Mouse (Mus musculus): ENCODE results near the gene Sugp2. TPM values are rescaled to one million over a fixed set of nuclear protein-coding genes. Genes with fewer than 3 reads are reported as not detected.

Sugp2 gene
- total RNA-seq, 1 experiment from 2014 or later = 31.5 TPM

DNA sequence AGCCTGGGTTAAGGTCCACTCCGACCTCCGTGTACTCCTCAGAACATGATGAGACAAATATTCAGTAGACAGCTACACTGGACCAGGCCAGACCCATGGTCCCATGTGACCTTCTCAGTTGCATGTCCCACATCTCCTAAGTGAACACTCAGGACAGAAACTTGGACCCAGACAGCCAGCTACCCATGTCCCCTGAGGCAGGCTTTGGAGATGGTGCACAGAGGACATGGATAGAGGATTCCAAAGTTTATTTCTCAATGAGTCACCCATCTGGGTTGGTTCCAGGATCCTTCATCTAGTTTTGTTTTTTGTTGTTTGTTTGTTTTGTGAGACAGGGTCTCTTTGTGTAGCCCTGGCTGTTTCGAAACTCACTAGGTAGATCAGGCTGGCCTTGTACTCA is 13.1 kb upstream of the Sugp2 start:
- peak; percentile 44 for DNase-seq

DNA sequence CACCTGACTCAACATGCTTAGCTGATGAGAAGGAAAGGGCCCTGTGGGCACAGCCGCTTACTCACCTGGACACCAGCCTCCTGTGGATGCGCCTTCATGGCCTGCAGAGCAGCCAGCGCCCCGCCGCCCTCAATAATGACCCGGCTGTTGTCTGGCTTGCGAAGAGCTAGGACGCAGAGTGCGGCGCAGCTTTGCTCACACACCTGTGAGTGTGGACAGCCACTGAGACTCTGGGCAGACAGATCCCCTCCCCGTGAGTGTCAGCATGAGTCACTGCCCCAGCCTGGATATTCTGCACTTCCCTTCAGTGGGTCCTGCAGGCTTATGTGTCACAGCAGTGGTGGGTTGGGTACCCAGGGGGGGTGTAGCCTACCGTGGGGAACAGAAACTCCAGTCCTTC is 12.0 kb upstream of the Sugp2 start:
- DNase-seq = no peak

DNA sequence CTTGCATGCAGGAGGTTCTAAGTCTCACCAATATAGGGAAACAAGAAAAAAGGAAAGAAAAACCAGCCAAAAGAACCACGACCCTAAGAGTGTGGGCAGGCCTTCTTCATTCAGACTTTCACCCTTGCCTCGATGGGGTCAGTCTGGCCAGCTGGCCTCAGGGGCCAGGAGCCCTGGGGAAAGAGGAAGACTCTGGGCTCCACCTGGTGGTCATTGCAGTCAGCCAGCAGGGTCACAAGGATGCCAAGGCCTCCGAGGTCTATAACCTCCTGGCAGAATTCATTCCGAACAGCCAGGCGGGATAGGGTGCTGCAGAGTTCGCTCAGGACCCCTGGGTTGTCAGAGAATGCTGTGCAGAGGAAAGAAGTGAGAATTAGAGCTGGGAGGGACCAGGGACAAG is 10.7 kb upstream of the Sugp2 start:
- DNase-seq = peak; percentile 71

DNA sequence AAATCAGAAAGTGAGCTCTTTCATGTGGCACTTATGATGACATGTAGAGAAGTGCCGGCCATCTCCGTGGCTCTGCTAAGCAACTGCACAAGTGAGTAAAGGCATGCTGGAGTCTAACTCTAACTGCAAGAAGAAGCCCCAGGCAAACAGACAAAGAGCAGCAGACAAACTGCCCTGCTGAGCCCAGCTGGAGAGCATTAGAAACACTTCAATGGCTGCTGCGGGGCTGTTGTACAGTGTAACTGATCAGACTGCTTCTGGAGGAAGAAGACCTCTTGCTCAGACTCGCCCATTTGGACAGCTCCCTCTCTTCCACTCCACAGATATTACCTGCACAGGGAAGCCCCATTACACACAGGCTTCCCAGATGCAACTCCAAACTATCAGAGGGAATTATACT is 6.0 kb upstream of the Sugp2 start:
- no peak for DNase-seq

DNA sequence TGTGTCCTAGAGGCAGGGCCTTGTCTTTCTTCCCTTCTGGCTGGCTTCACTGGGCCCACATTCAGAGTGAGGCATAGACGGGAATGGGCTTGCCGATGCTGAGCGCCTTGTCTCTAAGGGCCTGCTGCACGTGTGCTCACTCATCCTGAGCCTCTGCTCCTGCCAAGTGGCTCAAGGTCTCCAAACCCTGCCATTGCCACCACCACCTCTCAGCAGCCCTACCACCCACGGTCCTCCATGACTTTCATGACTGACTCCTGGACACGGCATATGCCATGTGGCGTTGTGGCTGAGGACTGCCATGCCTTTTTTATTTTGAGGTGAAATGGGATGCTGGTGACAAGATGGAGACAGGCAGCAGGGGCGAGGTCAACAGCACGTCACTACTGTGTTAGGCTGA is 3.2 kb upstream of the Sugp2 start:
- DNase-seq = peak; percentile 37

DNA sequence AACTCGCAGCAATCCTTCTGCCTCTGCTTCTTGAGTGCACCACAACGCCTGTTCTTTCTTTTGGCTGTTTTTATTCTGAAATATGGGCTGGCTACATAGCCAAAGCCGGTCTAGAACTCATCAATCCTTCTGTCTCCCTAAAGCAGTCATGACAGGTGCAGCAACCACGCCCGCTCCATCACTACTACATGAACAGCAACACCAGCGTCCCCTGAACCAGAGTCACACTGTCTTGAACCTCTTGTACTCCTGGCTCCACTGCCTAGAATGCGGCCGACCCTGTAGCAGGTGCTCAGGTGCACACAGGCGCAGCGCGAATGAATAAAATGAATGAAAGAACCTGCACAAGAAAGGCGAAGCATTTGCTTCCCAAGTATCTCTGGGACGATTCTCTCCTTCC is 420 bp upstream of the Sugp2 start:
- no peak for DNase-seq

DNA sequence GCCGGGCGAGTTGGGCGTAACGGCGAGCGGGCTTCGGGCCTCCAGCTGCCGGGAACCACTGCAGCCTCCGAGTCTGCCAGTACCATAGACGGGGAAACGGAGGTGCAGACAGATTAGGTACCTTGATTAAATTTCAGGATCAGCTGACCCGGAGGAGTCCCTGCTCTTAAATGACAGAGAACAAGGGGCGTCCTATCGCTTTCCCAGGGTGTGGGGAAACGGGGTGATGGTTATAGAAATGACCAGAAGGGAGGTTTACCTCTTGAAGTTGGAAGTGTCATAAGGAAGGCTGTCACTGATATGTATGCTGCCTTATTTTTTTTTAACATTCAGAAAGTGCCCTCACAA is 729 bp downstream of the Sugp2 start:
- DNase-seq = no peak

DNA sequence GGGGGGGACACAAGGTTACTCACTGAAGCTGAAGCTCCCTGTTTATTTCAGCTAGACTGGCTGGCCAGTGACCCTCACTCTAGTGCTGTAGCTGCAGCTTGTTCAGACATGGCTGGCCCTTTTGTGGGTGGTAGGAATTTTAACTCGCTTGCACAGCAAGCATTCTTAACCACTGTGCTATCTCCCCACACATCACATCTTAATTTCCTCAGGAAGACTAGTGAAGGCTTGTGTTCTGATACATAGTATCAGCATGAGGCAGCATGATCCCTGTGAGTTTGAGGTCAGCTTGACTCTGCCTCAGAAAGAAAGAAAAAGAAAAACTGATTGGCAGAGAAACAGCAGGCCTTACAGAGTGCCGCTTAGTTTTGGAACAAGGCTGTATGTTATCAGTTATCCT is 3.8 kb downstream of the Sugp2 start:
- DNase-seq = no peak

DNA sequence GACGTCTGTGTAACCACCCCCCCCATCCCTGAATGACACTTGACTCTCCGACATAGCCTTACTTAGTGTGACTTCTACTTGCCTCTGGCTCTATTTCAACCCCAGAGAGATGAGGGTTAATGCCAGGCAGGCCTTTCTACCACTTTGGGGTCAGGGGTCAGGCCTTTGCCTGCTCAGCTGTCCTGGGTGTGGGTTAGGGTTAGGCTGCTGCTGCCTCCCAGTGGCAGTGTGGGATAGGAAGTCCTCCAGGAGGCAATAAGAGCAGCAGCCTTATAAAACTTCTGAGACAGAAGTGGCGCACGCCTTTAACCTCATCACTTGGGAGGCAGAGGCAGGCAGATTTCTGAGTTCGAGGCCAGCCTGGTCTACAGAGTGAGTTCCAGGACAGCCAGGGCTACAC is 6.6 kb downstream of the Sugp2 start:
- DNase-seq = no peak

DNA sequence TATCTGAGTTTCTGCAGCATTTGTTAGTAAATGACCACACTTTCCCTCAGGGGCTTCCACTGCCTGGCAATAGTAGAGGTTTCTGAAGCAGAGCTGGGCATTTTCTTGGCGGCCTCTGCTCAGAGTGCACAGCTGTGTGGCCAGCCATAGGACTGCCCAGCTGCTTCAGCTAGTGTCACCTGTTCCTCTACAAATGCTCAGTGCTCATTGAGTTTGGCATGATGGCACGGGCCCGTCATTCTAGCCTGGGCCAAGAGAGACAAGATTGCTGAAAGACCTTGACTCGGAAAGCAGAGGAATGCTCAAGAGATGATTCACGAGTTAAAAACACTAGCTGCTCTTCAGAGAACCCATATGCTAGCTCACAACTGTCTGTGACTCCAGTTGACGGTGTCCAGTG is 12.6 kb downstream of the Sugp2 start:
- DNase-seq = peak; percentile 57

DNA sequence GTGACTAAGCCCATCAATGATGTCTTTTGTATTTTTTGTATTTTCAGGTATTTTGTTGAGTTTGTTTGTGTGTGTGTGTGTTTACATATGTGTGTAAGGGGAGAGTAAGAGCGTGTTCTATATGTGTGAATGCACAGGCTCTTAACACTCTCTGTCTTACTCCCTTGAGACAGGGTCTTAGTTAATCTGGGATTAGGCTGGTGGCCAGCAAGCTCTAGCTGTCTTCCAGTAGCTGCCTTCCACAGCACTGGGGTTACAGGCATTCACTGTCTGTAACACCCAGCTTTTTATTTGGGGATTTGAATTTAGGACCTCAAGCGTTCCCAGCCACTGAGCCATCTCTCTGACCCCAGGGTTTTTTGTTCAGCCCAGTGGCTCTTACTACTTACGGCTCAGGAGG is 13.8 kb downstream of the Sugp2 start:
- no peak for DNase-seq

DNA sequence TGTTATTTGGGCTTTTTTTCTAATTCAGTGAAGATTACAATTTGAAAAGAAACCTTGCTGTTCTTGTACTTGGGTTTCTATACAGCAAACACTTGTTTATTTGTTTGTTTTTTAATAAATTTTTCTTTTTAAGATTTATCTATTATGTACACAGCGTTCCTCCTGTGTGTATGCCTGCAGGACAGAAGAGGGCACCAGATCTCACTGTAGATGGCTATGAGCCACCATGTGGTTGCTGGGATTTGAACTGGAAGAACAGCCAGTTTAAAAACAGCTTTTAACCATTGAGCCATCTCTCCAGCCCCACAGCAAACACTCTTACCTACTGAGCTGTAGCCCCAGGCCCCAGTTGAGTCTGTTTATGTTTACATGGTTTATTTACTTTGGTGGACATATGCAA is 20.6 kb downstream of the Sugp2 start:
- DNase-seq = no peak

DNA sequence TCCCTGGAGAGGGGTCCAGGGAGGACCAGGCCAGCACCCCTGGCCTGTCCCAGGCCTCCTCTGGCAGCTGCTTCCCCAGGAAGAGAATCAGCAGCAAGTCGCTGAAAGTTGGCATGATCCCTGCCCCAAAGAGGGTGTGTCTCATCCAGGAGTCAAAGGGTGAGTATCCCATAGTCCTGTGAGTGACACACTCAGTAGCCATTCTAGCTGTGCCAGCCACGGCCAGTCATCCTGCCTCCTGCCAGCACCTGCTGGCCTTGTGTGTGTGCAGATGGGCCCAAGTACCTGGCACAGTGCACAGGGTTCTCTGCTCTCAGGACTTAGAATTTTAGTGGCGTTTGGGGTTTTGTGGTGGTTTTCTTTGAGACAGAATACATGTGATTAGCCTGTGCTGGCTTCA is 23.4 kb downstream of the Sugp2 start:
- no peak for DNase-seq

DNA sequence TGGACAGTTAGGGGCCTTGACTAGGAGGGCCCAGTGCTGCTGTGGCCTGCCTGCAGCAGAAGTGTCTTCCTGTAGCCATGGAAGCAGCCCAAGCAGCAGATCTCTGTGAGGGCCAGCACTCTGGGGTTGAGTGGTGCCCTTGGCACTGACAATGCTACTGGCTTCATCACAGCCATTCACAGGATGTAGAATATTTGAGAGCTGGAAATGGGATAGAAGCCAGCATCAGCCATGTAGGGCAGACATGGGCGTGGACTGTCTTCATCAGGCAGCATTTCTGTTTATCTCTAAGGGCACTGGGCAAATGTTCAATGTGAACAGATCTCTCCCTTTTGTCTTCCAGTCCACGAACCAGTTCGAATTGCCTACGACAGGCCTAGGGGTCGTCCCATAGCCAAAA is 24.6 kb downstream of the Sugp2 start:
- no peak for DNase-seq

DNA sequence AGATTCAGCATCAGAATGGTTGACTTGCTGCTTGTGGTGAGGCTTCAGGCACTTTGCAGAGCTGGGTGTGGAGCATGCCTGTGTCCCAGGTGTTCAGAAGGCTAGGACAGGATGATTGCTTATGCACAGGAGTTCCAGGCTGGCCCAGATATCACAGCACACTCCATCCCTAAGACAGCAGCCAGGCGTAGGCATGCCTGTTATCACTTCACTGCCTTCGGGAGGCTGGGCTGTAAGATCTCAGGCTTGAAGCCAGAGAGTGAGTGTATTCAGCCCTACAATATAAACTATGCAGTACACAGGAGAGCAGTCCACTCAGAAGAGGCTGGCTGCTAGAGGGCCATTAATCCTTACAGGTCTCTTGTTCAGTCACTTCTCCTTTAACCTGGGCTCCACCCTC is 25.0 kb downstream of the Sugp2 start:
- no peak for DNase-seq

DNA sequence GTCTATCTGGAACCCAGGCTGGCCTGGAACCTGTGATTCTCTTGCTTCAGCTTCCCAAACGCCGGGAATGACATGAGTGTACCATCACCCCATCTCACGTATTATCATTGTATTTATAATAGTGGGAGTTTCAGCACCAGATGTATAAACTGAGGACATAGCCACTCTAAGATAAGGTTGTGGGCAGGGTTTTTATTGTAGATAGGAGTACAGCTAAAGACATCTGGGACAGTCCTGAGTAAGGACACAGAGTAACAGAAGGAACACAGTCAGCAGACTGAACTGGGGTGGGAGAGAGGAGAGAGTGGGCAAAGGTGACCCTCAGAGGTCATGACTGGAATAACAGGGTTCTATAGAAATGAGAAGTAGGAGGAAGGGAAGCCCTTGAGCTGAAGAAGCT is 33.6 kb downstream of the Sugp2 start:
- no peak for DNase-seq

DNA sequence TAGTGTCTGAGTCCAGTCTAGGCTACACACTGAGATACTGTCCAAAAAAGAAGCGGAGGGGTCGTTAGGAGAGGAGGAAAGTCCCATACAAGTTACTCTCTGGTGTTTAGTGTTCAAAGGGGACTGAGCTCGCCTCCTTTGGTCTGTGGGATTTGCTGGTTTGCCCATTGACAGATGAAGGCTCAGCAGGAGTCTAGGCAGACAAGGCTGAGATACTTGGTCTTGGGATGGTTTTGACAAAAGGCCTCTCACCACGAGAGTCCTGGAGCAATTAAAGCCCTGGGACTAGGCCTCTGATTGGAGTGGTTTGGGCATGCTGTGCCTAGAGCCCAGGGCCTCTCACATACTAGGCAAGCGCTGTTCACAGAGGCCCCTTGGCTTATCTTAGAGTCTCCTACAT is 34.3 kb downstream of the Sugp2 start:
- no peak for DNase-seq

DNA sequence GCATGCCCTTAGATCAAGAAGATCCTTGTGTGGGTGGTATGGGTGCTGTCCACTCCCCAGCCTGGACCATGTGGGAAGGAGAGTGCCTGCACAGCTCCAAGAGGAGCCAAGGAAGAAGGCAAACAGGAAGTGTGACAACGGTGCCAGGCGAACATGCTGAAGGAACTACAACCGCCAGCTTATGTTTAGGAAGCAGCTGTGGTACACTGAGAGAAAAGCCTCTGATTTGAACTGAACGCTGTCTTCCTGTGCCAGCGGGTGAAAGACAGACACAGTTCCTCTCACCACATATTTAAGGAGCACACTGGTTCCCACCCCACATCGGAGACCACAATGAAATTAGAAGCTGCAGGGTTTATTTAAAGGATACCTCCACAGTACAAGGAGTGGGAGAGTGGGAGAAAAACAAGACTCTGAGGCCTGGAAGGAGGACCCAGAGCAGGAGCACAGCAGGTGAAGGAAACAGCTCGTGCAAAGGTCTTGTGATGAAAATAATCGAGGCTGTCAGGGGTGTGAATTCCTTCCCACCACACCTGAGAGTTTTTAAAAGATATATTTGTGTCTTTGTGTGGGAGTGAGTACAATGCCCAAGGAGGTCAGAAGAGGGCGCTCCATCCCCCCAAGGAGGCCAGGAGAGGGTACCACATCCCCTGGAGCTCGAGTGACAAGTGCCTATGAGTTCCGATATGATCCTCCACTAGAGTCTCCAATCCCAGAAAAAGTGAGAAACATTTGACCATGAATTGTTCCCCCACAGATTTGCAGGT is 35.0 kb downstream of the Sugp2 start:
- peak; percentile 67 for DNase-seq

DNA sequence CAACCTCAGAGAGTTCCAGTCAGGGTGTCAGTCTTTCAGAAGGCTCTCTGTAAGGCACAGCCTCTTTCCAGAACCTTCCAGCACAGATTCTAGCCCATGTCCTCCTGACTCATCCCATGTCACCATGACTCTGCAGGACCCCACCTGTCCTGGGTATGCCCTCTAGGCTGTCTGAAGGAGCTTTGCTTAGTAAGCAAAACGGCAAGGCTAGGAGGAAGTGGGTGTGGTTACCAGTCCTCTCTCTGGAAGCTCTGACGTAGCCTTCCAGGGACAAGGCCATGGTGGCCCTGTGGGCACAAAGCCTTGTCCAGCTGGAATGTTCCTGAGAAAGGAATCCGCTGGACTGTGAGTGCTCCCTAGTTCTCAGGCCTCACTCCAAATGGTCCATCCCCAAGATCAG is 38.9 kb downstream of the Sugp2 start:
- peak; percentile 81 for DNase-seq

DNA sequence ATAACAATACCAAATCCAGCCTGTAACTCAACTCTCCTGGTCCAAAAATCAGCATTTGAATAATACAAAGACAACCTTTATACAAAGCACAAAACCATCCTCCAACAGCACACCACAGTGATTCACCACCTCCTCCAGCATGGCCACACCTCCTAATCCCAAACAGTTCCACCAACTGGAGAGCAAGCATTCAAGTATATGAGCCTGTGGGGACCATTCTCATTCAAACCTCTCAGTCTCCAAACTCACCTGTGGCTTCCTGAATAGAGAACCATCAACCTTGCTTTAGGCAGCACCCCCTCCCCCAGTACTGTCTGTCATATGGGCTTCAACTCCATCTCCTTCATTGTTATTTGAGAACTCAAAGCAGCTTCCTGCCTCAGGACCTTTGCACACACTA is 40.3 kb downstream of the Sugp2 start:
- no peak for DNase-seq

DNA sequence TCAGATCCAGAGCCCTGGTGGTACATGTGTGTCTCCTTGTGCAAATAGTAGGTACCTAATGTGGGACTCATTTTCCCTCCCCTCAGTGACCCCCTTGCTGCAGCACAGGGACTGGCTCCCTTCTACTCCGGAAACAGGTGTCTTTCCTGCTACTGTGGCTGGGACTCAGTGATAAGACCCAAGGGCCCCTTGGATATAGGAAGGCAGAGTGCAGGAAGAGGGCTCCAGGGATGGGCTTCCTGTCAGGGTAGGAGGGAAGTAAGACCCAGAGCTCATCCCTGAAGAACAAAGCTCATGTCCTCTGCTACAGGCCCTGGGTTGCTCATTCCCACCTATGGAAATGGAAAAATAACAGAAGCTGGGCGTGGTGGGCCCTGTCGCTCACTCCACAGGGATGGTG is 42.5 kb downstream of the Sugp2 start:
- DNase-seq = peak; percentile 55

DNA sequence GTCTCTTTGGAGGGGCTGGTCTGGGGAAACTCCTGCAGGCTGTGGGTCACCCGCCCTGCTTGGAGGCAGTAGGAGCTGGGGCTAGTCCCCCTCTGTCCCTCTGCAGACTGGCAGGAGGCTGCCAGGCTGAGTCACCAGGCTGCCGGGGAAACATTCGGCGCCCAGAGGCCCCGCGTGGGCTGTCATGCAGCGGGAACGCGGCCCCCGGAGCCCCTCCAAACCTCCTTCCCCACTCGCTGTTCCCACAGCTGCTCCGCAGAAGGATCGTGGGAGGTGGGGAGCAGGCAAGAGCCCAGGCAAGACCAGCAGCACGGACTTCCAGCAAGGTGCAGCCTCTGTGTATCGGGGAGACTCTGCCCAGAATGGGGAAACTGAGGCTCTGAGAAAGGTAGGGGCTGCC is 44.1 kb downstream of the Sugp2 start:
- no peak for DNase-seq

DNA sequence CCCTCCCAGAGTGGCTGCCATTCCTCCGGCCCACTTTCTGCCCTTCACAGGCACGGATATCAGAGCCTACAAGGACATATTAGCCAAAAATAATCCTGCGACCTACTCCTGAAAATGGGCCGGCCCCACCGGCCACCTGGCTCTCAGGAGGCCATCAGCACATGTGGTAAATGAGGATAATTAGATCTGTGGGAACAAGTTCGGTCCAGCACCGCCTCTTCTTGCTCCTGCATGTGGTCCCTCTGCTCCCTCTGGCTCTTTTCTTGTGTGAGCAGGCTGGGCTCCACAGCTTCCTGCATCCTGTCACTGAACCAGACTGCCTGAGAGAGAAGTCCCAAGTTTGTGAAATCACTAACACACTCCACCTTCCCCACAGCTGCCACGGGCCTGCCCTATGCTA is 45.2 kb downstream of the Sugp2 start:
- DNase-seq = no peak

DNA sequence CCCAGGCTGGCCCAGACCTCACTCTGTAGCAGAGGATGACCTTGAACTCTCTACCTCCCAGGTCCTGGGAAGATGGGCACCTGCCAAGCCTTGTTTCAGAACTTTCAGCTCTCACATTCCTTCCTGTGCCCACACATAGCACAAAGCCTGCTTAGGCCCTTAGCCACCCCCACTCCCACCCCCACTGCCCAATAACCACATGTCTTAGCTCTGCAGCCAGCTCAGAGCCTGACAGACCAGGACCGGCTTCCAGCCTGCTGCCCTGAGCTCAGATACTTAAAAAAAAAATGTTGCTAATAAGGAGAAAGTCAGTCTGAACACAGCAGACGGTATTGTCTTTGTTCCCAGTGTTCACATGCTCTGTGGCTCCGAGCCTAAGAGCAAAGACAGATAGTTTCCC is 47.0 kb downstream of the Sugp2 start:
- DNase-seq = peak; percentile 44

DNA sequence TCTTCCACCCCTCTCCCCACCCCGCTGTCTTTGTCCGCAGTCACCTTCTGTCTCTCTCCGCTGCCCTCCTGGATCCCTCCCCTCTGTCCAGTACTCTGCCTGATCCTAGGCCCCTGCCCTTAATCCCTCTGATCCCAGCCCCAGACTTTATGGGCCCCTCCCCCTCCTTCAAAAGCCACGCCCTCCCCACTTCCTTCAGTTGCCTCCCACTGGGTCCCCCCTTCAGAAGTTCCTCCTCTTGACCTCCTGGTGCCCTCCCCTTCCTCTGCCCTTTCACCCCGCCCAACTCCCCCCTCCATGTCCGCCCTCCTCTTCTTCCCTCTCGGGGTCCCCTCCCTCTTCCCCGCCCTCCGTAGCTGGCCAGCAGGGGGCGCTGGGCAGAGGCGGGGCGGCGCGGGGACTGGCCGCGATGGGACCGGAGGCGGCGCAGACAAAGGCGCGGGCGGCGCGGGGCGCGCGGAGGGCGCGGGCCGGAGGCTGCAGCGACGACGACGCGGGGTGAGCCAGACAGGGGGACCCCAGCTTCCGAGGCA is 48.6 kb downstream of the Sugp2 start, which contains the start of gene Homer3:
Homer3 (plus strand) TSS at position 225 of the 533 bp plus-strand sequence.
- peak; percentile 95 for DNase-seq

Measured in adrenal gland, postnatal 14 days (tissue).